Mouse (Mus musculus): ENCODE data around the gene Olfr770. TPM values are rescaled to one million over a fixed set of nuclear protein-coding genes. Genes with fewer than 3 reads are reported as not detected.

Gene Olfr770
- polyA plus RNA-seq, 1 experiment from 2014 or later: not detected

Other genes starting within 250 kb of the Olfr770 start
- 17.5 and 18.1 TPM in 2 replicates for gene Gdf11, start 247.3 kb downstream of the Olfr770 start, polyA plus RNA-seq (2014; fragmentation: Nextera tagmentation; extraction: Ambion mirVana)
- gene Cd63, start 238.0 kb downstream of the Olfr770 start, polyA plus RNA-seq (2014; fragmentation: Nextera tagmentation; extraction: Ambion mirVana): 425 and 427 TPM in 2 replicates
- gene Rdh5, start 216.1 kb downstream of the Olfr770 start, polyA plus RNA-seq (2014; fragmentation: Nextera tagmentation; extraction: Ambion mirVana): 7.7 and 7.8 TPM in 2 replicates
- gene Bloc1s1, start 215.0 kb downstream of the Olfr770 start, polyA plus RNA-seq (2014; fragmentation: Nextera tagmentation; extraction: Ambion mirVana): 203 and 211 TPM in 2 replicates
- 0.10 and 0.12 TPM in 2 replicates for gene Itga7, start 205.2 kb downstream of the Olfr770 start, polyA plus RNA-seq (2014; fragmentation: Nextera tagmentation; extraction: Ambion mirVana)
- gene Mettl7b, start 178.0 kb downstream of the Olfr770 start, polyA plus RNA-seq (2014; fragmentation: Nextera tagmentation; extraction: Ambion mirVana): not detected in 2 replicates
- gene Olfr9, start 149.6 kb downstream of the Olfr770 start, polyA plus RNA-seq (2014; fragmentation: Nextera tagmentation; extraction: Ambion mirVana): not detected in 2 replicates
- gene Olfr763, start 128.2 kb downstream of the Olfr770 start, polyA plus RNA-seq (2014; fragmentation: Nextera tagmentation; extraction: Ambion mirVana): not detected in 2 replicates
- not detected in 2 replicates for gene Olfr764-ps1, start 99.1 kb downstream of the Olfr770 start, polyA plus RNA-seq (2014; fragmentation: Nextera tagmentation; extraction: Ambion mirVana)
- not detected in 2 replicates for gene Olfr765, start 89.0 kb downstream of the Olfr770 start, polyA plus RNA-seq (2014; fragmentation: Nextera tagmentation; extraction: Ambion mirVana)
- gene Olfr766-ps1, start 70.0 kb downstream of the Olfr770 start, polyA plus RNA-seq (2014; fragmentation: Nextera tagmentation; extraction: Ambion mirVana): not detected in 2 replicates
- gene Olfr767, start 56.1 kb downstream of the Olfr770 start, polyA plus RNA-seq (2014; fragmentation: Nextera tagmentation; extraction: Ambion mirVana): not detected in 2 replicates
- not detected in 2 replicates for gene Olfr768, start 39.6 kb downstream of the Olfr770 start, polyA plus RNA-seq (2014; fragmentation: Nextera tagmentation; extraction: Ambion mirVana)
- not detected in 2 replicates for gene Olfr769, start 21.1 kb downstream of the Olfr770 start, polyA plus RNA-seq (2014; fragmentation: Nextera tagmentation; extraction: Ambion mirVana)
- gene Olfr771, start 25.8 kb upstream of the Olfr770 start, polyA plus RNA-seq (2014; fragmentation: Nextera tagmentation; extraction: Ambion mirVana): not detected in 2 replicates
- gene Olfr772, start 38.9 kb upstream of the Olfr770 start, polyA plus RNA-seq (2014; fragmentation: Nextera tagmentation; extraction: Ambion mirVana): not detected in 2 replicates
- not detected in 2 replicates for gene Olfr773, start 48.4 kb upstream of the Olfr770 start, polyA plus RNA-seq (2014; fragmentation: Nextera tagmentation; extraction: Ambion mirVana)
- not detected in 2 replicates for gene Olfr774, start 97.2 kb upstream of the Olfr770 start, polyA plus RNA-seq (2014; fragmentation: Nextera tagmentation; extraction: Ambion mirVana)
- gene Olfr775, start 109.4 kb upstream of the Olfr770 start, polyA plus RNA-seq (2014; fragmentation: Nextera tagmentation; extraction: Ambion mirVana): not detected in 2 replicates
- not detected in 2 replicates for gene Olfr776, start 120.1 kb upstream of the Olfr770 start, polyA plus RNA-seq (2014; fragmentation: Nextera tagmentation; extraction: Ambion mirVana)
- gene Olfr777, start 132.5 kb upstream of the Olfr770 start, polyA plus RNA-seq (2014; fragmentation: Nextera tagmentation; extraction: Ambion mirVana): not detected in 2 replicates
- gene Olfr780, start 179.1 kb upstream of the Olfr770 start, polyA plus RNA-seq (2014; fragmentation: Nextera tagmentation; extraction: Ambion mirVana): not detected in 2 replicates
- not detected in 2 replicates for gene Olfr781, start 189.9 kb upstream of the Olfr770 start, polyA plus RNA-seq (2014; fragmentation: Nextera tagmentation; extraction: Ambion mirVana)
- gene Olfr782, start 209.9 kb upstream of the Olfr770 start, polyA plus RNA-seq (2014; fragmentation: Nextera tagmentation; extraction: Ambion mirVana): not detected in 2 replicates
- 0.04 and 0.06 TPM in 2 replicates for gene Olfr784, start 245.1 kb upstream of the Olfr770 start, polyA plus RNA-seq (2014; fragmentation: Nextera tagmentation; extraction: Ambion mirVana)

Data from limb, embryonic 11.5 days (tissue).